Mouse (Mus musculus) CH12.LX (cell line): ENCODE results near the gene Tollip. TPM values are rescaled to one million over a fixed set of nuclear protein-coding genes. Genes with fewer than 3 reads are reported as not detected.

ENCODE experiments used
- DNase-seq: peaks from one replicate; pipeline ENCODE4 v3.0.0-alpha.2; 2013; ENCODE audit errors: extremely low read depth
- H3K27ac ChIP-seq: 2 replicates; pipeline ENCODE4 v1.5.1; 2012; ENCODE audit warnings: low read depth, mild to moderate bottlenecking, control low read depth, moderate library complexity; ENCODE audit not compliant: insufficient read depth
- H3K27me3 ChIP-seq: replicated peaks from 2 replicates; pipeline ENCODE3; 2012; ENCODE audit warnings: inconsistent platforms
- H3K36me3 ChIP-seq, 2 experiments: replicated peaks in 1 of 2; 2 replicates each; pipeline versions ENCODE3 to v1.6.1; 2012; ENCODE audit warnings: inconsistent platforms in 1 of 2, low read length in 1 of 2, mild to moderate bottlenecking in 1 of 2, mixed read lengths in 1 of 2, moderate library complexity in 1 of 2; ENCODE audit not compliant: control insufficient read depth in 1 of 2, insufficient read depth in 1 of 2
- H3K4me1 ChIP-seq, 2 experiments: 2 replicates each; pipeline ENCODE4 v1.6.1; 2012; ENCODE audit warnings: inconsistent platforms in 1 of 2, moderate library complexity in 1 of 2; ENCODE audit not compliant: insufficient read depth in 2 of 2, control insufficient read depth in 1 of 2
- H3K4me2 ChIP-seq: 2 replicates; pipeline ENCODE4 v1.6.1; 2012; ENCODE audit warnings: low read depth, mild to moderate bottlenecking, control low read depth; ENCODE audit not compliant: poor library complexity, insufficient read depth, severe bottlenecking
- H3K4me3 ChIP-seq, 3 experiments: fragments of 150-350 bp in 1 of 3; sonication (generic) in 1 of 3; replicated peaks in 1 of 3; 2 replicates each; pipeline versions ENCODE3 to v1.5.1; 2011 to 2012; ENCODE audit warnings: low read depth in 2 of 3, low read length in 2 of 3, mild to moderate bottlenecking in 2 of 3, moderate library complexity in 2 of 3, control low read depth in 1 of 3, improper control_type of control experiment in 1 of 3, inconsistent platforms in 1 of 3, mixed read lengths in 1 of 3; ENCODE audit not compliant: poor library complexity in 1 of 3
- H3K79me2 ChIP-seq: replicated peaks from 2 replicates; pipeline ENCODE4 v1.6.1; 2012; ENCODE audit warnings: mild to moderate bottlenecking, moderate library complexity; ENCODE audit not compliant: control insufficient read depth, poor library complexity, insufficient read depth, severe bottlenecking; ENCODE audit errors: extremely low read depth
- H3K9ac ChIP-seq: 2 replicates; pipeline ENCODE4 v1.6.1; 2012; ENCODE audit warnings: low read depth, mild to moderate bottlenecking, control low read depth, moderate library complexity; ENCODE audit not compliant: insufficient read depth
- H3K9me3 ChIP-seq: replicated peaks from 2 replicates; pipeline ENCODE3; 2012; ENCODE audit warnings: low read length, inconsistent platforms, mixed read lengths
- ELF1 ChIP-seq: IDR thresholded peaks from 2 replicates; pipeline ENCODE4 v1.6.1; 2014; ENCODE audit warnings: low read depth, mild to moderate bottlenecking, inconsistent platforms, low read length, improper control_type of control experiment
- EP300 ChIP-seq: IDR thresholded peaks from 2 replicates; pipeline ENCODE4 v1.6.1; 2011; ENCODE audit warnings: low read length, improper control_type of control experiment
- ETS1 ChIP-seq: conservative IDR thresholded peaks from 2 replicates; pipeline ENCODE4 v1.6.1; 2012; ENCODE audit warnings: low read depth, mild to moderate bottlenecking, inconsistent platforms, low read length, improper control_type of control experiment, moderate library complexity
- GABPA ChIP-seq: IDR thresholded peaks from 2 replicates; pipeline ENCODE4 v1.6.1; 2012; ENCODE audit warnings: low read depth, low read length, improper control_type of control experiment, inconsistent platforms; ENCODE audit not compliant: insufficient replicate concordance
- HCFC1 ChIP-seq: IDR thresholded peaks from 2 replicates; pipeline ENCODE4 v1.6.1; 2012; ENCODE audit warnings: low read depth, mild to moderate bottlenecking, inconsistent platforms, low read length, improper control_type of control experiment
- JUN ChIP-seq: IDR thresholded peaks from 2 replicates; pipeline ENCODE4 v1.6.1; 2011; ENCODE audit warnings: low read depth, mild to moderate bottlenecking, low read length, improper control_type of control experiment, moderate library complexity; ENCODE audit not compliant: insufficient read depth
- JUND ChIP-seq: conservative IDR thresholded peaks from 2 replicates; pipeline ENCODE4 v1.6.1; 2011; ENCODE audit warnings: low read depth, low read length, improper control_type of control experiment
- MAFK ChIP-seq: IDR thresholded peaks from 2 replicates; pipeline ENCODE4 v1.6.1; 2011; ENCODE audit warnings: low read length, improper control_type of control experiment; ENCODE audit not compliant: insufficient replicate concordance
- MAX ChIP-seq: IDR thresholded peaks from 2 replicates; pipeline ENCODE4 v1.6.1; 2011; ENCODE audit warnings: low read length, improper control_type of control experiment
- MXI1 ChIP-seq: IDR thresholded peaks from 2 replicates; pipeline ENCODE4 v1.6.1; 2011; ENCODE audit warnings: mild to moderate bottlenecking, low read depth, low read length, improper control_type of control experiment
- NELFE ChIP-seq: IDR thresholded peaks from 2 replicates; pipeline ENCODE4 v1.6.1; 2011; ENCODE audit warnings: low read depth, low read length, improper control_type of control experiment
- NRF1 ChIP-seq: IDR thresholded peaks from 2 replicates; pipeline ENCODE4 v1.6.1; 2014; ENCODE audit warnings: low read depth, mild to moderate bottlenecking, inconsistent platforms, low read length, improper control_type of control experiment, moderate library complexity
- PAX5 ChIP-seq: IDR thresholded peaks from 2 replicates; pipeline ENCODE4 v1.6.1; 2012; ENCODE audit warnings: low read length, inconsistent platforms, mixed read lengths
- POLR2AphosphoS2 ChIP-seq: IDR thresholded peaks from 2 replicates; pipeline ENCODE4 v1.6.1; 2011; ENCODE audit warnings: low read depth, low read length, improper control_type of control experiment
- SMC3 ChIP-seq: IDR thresholded peaks from 2 replicates; pipeline ENCODE4 v1.6.1; 2011; ENCODE audit warnings: low read depth, low read length, improper control_type of control experiment
- USF1 ChIP-seq: IDR thresholded peaks from 2 replicates; pipeline ENCODE4 v1.6.1; 2014; ENCODE audit warnings: low read depth, mild to moderate bottlenecking, inconsistent platforms, low read length, improper control_type of control experiment
- ZC3H11A ChIP-seq: IDR thresholded peaks from 2 replicates; pipeline ENCODE4 v1.6.1; 2012; ENCODE audit warnings: low read depth, mild to moderate bottlenecking, inconsistent platforms, low read length, improper control_type of control experiment
- ZMIZ1 ChIP-seq: IDR thresholded peaks from 2 replicates; pipeline ENCODE4 v1.6.1; 2012; ENCODE audit warnings: low read depth, mild to moderate bottlenecking, inconsistent platforms, low read length, improper control_type of control experiment
- dilution Hi-C: fragments of 300-500 bp; cut with MboI; formaldehyde crosslinking; loops from 2 replicates; pipeline ENCODE4 v1.14.3; 2020; ENCODE audit warnings: low sequenced_read_pairs; ENCODE audit not compliant: extremely low pct_unique_long_range_greater_than_20kb, extremely low pct_ligation_motif_present
- in situ Hi-C: fragments of 300-500 bp; cut with MboI; formaldehyde crosslinking; loops from 3 replicates; pipeline ENCODE4 v1.14.3; 2019; ENCODE audit warnings: low sequenced_read_pairs, low pct_ligation_motif_present, low pct_unique_long_range_greater_than_20kb, mixed read lengths
- polyA plus RNA-seq: library from polyadenylated mRNA; unstranded; fragments of >175 nt; gene quantifications from 2 replicates; pipeline ENCODE4 v1.2.1, GENCODE M21; 2012; ENCODE audit warnings: low read depth; ENCODE audit not compliant: insufficient read length
- total RNA-seq, 2 experiments: library from RNA; depleted of rRNA; stranded (reverse); fragments of 300-350 nt in 1 of 2; fragments of >200 nt in 1 of 2; gene quantifications; 2 replicates each; pipeline ENCODE4 v1.2.3; 2012 to 2014

Gene Tollip
- total and polyA plus RNA-seq, 3 experiments: 18.8 to 29.6 (median 22.8) TPM

GRCm38 (mm10) chr7:141959133-141959532, 40.8 kb upstream of the Tollip start:
- H3K4me1 ChIP-seq: no peaks in the 10 kb centered on the region
- no peak for DNase-seq
- no peaks in the 10 kb centered on the region for H3K79me2 ChIP-seq
- no peaks in the 10 kb centered on the region for H3K9me3 ChIP-seq
- TF ChIP-seq SMC3 (no peak), NRF1 (no peak), ZMIZ1 (no peak), HCFC1 (no peak), NELFE (no peak), ZC3H11A (no peak), ELF1 (no peak)
- TF ChIP-seq, all 38 proteins: peak for 0
- peaks cover 86% of the 10 kb centered on the region for H3K27me3 ChIP-seq
- no peak overlapping the region for H3K9ac ChIP-seq
- H3K36me3 ChIP-seq: no peaks in the 10 kb centered on the region
- H3K27ac ChIP-seq: no peak overlapping the region
- in situ Hi-C loops (no loop called here), dilution Hi-C loops (no loop called here)
- H3K4me3 ChIP-seq: no peak overlapping the region
- no peak overlapping the region for H3K4me2 ChIP-seq

- Histone ChIP-seq H3K79me2 (no peaks in the 10 kb centered on the region), H3K4me3 (no peak overlapping the region), H3K9ac (no peak overlapping the region), H3K36me3 (no peaks in the 10 kb centered on the region), H3K27ac (no peak overlapping the region), H3K4me1 (no peaks in the 10 kb centered on the region), H3K9me3 (no peaks in the 10 kb centered on the region), H3K4me2 (no peak overlapping the region), H3K27me3 (peaks cover 87% of the 10 kb centered on the region)
- DNase-seq: no peak
- in situ Hi-C loops (no loop called here), dilution Hi-C loops (no loop called here)
- TF ChIP-seq MAX (no peak), ZC3H11A (no peak), PAX5 (no peak), JUN (no peak), ELF1 (no peak), USF1 (no peak), SMC3 (no peak), EP300 (no peak), MAFK (no peak), JUND (no peak), POLR2AphosphoS2 (no peak), MXI1 (no peak), ETS1 (no peak), GABPA (no peak)
Observed at GRCm38 (mm10) chr7:141958211-141958610, 39.9 kb upstream of the Tollip start.
